Mouse (Mus musculus) limb, embryonic 14.5 days (tissue): ENCODE results near the gene Sap25. TPM values are rescaled to one million over a fixed set of nuclear protein-coding genes. Genes with fewer than 3 reads are reported as not detected.

ENCODE experiments used
- ATAC-seq: fragments of 200-750 bp; cut with Nextera tagmentation; 2 replicates; pipeline ENCODE4 v1.8.0; 2017; ENCODE audit warnings: low read depth, moderate number of reproducible peaks, moderate TSS enrichment; ENCODE audit not compliant: low FRiP score
- DNase-seq: peaks from one replicate; pipeline ENCODE4 v3.0.0-alpha.2; 2015; ENCODE audit warnings: low spot score
- H3K27ac ChIP-seq: fragments of 300-500 bp; sonication (generic); replicated peaks from 2 replicates; pipeline ENCODE4 v1.5.1; 2014; ENCODE audit warnings: low read depth, mild to moderate bottlenecking, low read length, moderate library complexity, mixed read lengths
- H3K27me3 ChIP-seq: fragments of 300-500 bp; sonication (generic); 2 replicates; pipeline ENCODE4 v1.6.1; 2014; ENCODE audit warnings: low read length, mixed read lengths; ENCODE audit not compliant: control insufficient read depth, insufficient read depth
- H3K36me3 ChIP-seq: fragments of 300-500 bp; sonication (generic); 2 replicates; pipeline ENCODE4 v1.6.1; 2014; ENCODE audit warnings: mild to moderate bottlenecking, low read length, moderate library complexity, mixed read lengths; ENCODE audit not compliant: control insufficient read depth, insufficient read depth
- H3K4me1 ChIP-seq: fragments of 300-500 bp; sonication (generic); 2 replicates; pipeline ENCODE4 v1.6.1; 2014; ENCODE audit warnings: antibody characterized with exemption, low read length, mixed read lengths; ENCODE audit not compliant: control insufficient read depth, insufficient read depth
- H3K4me2 ChIP-seq: fragments of 300-500 bp; sonication (generic); replicated peaks from 2 replicates; pipeline ENCODE4 v1.6.1; 2014; ENCODE audit warnings: low read depth, mild to moderate bottlenecking, low read length, moderate library complexity; ENCODE audit not compliant: severe bottlenecking
- H3K4me3 ChIP-seq: fragments of 300-500 bp; sonication (generic); replicated peaks from 2 replicates; pipeline ENCODE4 v1.5.1; 2014; ENCODE audit warnings: low read length
- H3K9ac ChIP-seq: fragments of 300-500 bp; sonication (generic); 2 replicates; pipeline ENCODE4 v1.6.1; 2014; ENCODE audit warnings: mild to moderate bottlenecking, low read depth, low read length, moderate library complexity; ENCODE audit not compliant: severe bottlenecking
- H3K9me3 ChIP-seq: fragments of 300-500 bp; sonication (generic); 2 replicates; pipeline ENCODE4 v1.6.1; 2016; ENCODE audit warnings: low read length; ENCODE audit not compliant: control insufficient read depth
- POLR2A ChIP-seq: fragments of 200-500 bp; IDR thresholded peaks from 2 replicates; pipeline ENCODE4 v1.8.0; 2012; ENCODE audit warnings: inconsistent platforms, mild to moderate bottlenecking, moderate library complexity, borderline replicate concordance; ENCODE audit not compliant: insufficient read depth, insufficient read length; ENCODE audit errors: extremely low read depth
- whole genome bisulfite sequencing: fragments of 180-500 bp; shearing (Covaris S2); extraction: QIAGEN DNeasy Blood & Tissue Kit; methylation state at CpG from one replicate; pipeline ENCODE4 v1.1.7; 2014; 5-methylcytosine and 5-hydroxymethylcytosine counted together
- polyA plus RNA-seq, 2 experiments: library from polyadenylated mRNA; depleted of rRNA in 1 of 2; stranded (reverse) in 1 of 2; unstranded in 1 of 2; fragments of >200 nt; fragmentation: Nextera tagmentation in 1 of 2; extraction: Ambion mirVana in 1 of 2; gene quantifications; 2 replicates each; pipeline versions ENCODE4 v1.2.1 to v1.2.3; 2012 to 2014

Sap25 gene
- 37.1 and 41.7 TPM in 2 replicates for polyA plus RNA-seq (2012; rRNA removed)
- 5.2 and 6.7 TPM in 2 replicates for polyA plus RNA-seq (2014; fragmentation: Nextera tagmentation; extraction: Ambion mirVana)

DNA sequence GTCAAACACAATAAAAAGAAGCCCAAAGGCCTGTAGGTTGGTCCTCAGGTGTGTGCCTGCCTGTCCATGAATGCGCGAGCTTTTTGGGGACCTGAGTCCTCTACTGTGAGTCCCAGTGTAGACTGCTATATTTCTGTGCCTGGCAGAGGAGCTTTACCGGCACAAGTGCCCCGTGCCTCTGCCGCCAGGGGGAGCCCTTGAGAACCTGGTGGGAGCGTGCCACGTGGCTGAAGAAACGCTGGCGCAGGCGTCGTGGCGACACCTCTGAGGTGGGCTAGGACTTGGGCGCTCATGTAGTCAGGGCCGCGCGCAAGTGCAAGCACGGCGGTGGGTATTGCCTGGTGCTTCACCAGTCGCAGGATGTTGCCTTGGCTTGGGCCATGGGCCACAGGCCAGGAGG lies at the start of gene Sap25:
TSS of gene Sap25 (plus strand) at position 281 of the 400 bp plus-strand sequence.
- Histone ChIP-seq H3K36me3 (peaks cover 66% of the 10 kb centered on the region), H3K9ac (no peak within 1 kb of the TSS), H3K9me3 (no peaks in the 10 kb centered on the region), H3K27me3 (peaks cover 19% of the 10 kb centered on the region), H3K27ac (no peak within 1 kb of the TSS), H3K4me3 (no peak within 1 kb of the TSS), H3K4me1 (peaks cover 3% of the 10 kb centered on the region; the same call in 1 of the 2 replicates), H3K4me2 (no peak within 1 kb of the TSS)
- ATAC-seq (no peak), DNase-seq (no peak)
- no peak for TF ChIP-seq POLR2A
- 84% methylated on average over 19 of the region's 19 CpGs for WGBS

DNA sequence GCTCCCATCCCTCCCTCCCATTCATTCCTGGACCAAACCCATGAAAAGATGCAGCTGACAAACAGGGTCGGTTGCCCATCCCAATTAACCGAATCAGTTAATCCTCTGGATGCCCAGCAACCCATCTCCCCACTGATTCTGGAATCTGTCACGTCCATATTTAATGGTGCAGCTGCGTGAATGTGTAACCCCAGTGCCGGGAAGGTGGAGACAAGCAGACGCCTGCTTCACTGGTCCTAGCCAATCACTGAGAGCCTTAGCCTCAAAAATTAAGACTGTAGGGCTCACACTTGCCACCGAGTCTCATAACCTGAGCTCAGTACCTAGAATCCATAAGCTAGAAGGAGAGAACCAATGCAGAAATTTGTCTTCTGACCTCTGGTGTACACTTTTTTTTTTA lies 45.2 kb upstream of the Sap25 start:
- WGBS, result 77% methylated on average over 7 of the region's 7 CpGs
- Histone ChIP-seq H3K27me3 (no peaks in the 10 kb centered on the region), H3K36me3 (0 out of 2 replicates have a peak, but pooled peaks cover 9% of the 10 kb centered on the region), H3K4me1 (peaks cover 11% of the 10 kb centered on the region; the same call in 1 of the 2 replicates), H3K9ac (no peak overlapping the region), H3K4me3 (no peak overlapping the region), H3K4me2 (no peak overlapping the region), H3K9me3 (no peaks in the 10 kb centered on the region), H3K27ac (no peak overlapping the region)
- ATAC-seq, result no peak
- no peak for DNase-seq
- no peak for TF ChIP-seq POLR2A

DNA sequence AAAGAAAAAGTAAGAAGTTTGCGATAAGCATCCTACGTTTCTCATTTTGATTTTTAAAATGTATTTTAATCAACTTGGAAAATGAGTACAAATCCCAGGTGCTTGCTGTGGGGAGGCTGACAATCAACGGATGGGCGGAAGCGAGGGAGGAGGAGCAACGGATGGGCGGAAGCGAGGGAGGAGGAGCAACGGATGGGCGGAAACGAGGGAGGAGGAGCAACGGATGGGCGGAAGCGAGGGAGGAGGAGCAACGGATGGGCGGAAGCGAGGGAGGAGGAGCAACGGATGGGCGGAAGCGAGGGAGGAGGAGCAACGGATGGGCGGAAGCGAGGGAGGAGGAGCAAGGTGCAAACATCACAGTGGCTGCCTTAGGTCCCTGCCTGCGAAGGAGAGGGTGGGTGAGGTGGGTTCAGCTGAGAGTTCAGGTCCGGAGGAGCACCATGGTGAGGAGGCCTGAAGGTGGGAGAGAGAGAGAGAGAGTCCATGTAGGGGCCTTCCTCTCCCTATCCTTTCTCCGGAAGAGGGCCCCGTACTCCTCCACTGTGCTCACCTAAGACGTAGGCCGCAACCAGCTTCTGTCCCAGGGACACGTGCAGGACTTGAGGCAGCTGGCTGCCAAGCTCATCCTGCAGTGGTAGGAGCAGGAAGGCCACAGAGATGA lies 44.4 kb upstream of the Sap25 start:
- WGBS, result 40% methylated on average over 26 of the region's 30 CpGs
- Histone ChIP-seq H3K9me3 (no peaks in the 10 kb centered on the region), H3K27me3 (no peaks in the 10 kb centered on the region), H3K4me3 (0 out of 2 replicates have a peak overlapping the region, but pooled peaks have one; percentile 7), H3K27ac (no peak overlapping the region), H3K4me1 (peaks cover 11% of the 10 kb centered on the region; the same call in 1 of the 2 replicates), H3K9ac (no peak overlapping the region), H3K4me2 (no peak overlapping the region), H3K36me3 (0 out of 2 replicates have a peak, but pooled peaks cover 9% of the 10 kb centered on the region)
- no peak for TF ChIP-seq POLR2A
- ATAC-seq, result no peak
- DNase-seq, result no peak

DNA sequence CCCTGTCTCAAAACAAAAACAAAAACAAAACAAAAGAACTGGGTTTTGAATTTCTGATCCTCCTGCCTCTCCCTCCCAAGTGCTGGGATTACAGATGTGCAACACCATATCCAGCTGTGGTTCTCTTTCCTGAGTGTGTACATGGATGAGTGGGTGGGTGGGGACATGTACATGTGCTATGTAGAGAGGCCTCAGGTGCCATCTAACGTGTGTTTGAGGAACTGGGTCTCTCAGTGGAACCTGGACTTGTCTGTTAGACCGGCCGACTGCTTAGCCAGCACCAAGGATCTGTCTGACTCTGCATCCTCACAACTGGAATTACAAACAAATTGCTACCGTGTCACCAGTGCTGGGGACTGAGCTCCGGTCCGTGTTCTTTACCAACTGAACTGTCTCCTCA lies 43.5 kb upstream of the Sap25 start:
- no peak overlapping the region for H3K4me3 ChIP-seq
- H3K27me3 ChIP-seq, result no peaks in the 10 kb centered on the region
- peaks cover 15% of the 10 kb centered on the region for H3K4me1 ChIP-seq
- H3K4me2 ChIP-seq, result no peak overlapping the region
- H3K9me3 ChIP-seq, result no peaks in the 10 kb centered on the region
- H3K36me3 ChIP-seq, result 0 out of 2 replicates have a peak, but pooled peaks cover 9% of the 10 kb centered on the region
- DNase-seq (no peak), ATAC-seq (no peak)
- H3K27ac ChIP-seq, result no peak overlapping the region
- WGBS, result 95% methylated on average over 6 of the region's 6 CpGs
- H3K9ac ChIP-seq, result no peak overlapping the region
- no peak for TF ChIP-seq POLR2A

DNA sequence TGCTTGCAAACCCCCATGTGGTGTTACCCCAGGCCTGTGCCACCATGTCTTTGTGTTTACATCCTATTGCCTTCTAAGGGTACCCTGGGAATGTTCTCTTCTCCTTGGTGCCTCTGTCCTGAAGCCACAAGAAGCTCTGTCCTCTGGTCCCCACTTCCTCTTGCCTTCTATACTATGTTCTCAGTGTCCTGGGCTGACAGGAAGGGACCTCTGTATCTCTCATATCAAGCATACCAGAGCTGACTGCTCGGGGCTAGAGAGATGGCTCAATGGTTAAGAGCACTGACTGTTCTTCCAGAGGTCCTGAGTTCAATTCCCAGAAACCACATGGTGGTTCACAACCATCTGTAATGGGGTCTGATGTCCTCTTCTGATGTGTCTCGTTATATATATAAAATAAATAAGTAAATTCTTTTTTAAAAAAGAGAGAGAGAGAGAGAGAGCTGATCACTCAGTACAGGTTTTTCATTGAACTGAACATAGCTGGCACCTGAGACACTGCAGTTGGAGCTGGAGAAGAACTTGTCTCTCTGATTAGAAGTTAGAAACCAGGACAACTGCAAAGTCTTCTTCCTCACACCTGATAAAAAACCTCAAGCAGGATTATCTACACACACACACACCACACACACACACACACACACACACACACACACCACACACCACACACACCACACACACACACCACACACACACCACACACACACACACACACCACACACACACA lies 42.9 kb upstream of the Sap25 start:
- Histone ChIP-seq H3K9ac (no peak overlapping the region), H3K4me3 (no peak overlapping the region), H3K4me2 (no peak overlapping the region), H3K27me3 (no peaks in the 10 kb centered on the region), H3K4me1 (peaks cover 16% of the 10 kb centered on the region), H3K36me3 (0 out of 2 replicates have a peak, but pooled peaks cover 9% of the 10 kb centered on the region), H3K27ac (no peak overlapping the region), H3K9me3 (no peaks in the 10 kb centered on the region)
- ATAC-seq (no peak), DNase-seq (no peak)
- TF ChIP-seq POLR2A, result no peak
- WGBS, result 97% methylated on average over 2 of the region's 2 CpGs
